In the genomic region with DNA sequence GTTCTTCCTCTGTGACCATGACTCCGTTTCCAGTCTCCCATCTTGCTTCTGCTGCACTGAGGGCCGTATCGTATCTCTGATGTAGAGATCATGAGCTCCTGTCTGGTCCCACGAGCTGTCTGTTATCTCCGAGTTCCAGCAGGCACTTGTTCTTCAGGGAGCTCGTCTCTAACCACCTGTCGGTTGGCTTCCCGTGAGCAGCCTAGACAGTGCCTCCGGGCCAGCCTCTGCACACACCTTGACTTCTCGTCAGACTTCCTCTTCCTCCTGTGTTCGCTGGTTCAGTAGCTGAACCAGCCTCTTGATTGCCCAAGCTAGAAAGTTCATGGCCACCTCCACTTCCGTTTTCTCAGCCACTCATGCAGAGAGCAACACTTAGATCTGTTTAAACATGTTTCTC, we compare ENCODE assay signal across 9 mouse cellular contexts. TPM values are rescaled to one million over a fixed set of nuclear protein-coding genes. Genes with fewer than 3 reads are reported as not detected.
A peak's percentile ranks its signal among the peaks of the same experiment; 100 is the strongest.
DNase-seq lines count a peak whose midpoint lies in the region; ATAC-seq and TF ChIP-seq lines count a peak whose summit lies in the region.
"Had no signal": no experiment of that assay in that cellular context is flagged by ENCODE, and none has a peak within 500 bp of the region (broad histone marks: within the 10 kb centered on the region; RNA-seq: fewer than 3 reads in every experiment).

No protein-coding gene starts in this region.

- H3K4me2 ChIP-seq in stomach, embryonic 14.5 days (replicated peaks; ENCODE audit: low read depth, low read length): no peak overlapping the region
- no peak overlapping the region for H3K4me2 ChIP-seq in stomach, postnatal 0 days (replicated peaks; ENCODE audit: low read depth)
- no peak overlapping the region for H3K4me2 ChIP-seq in intestine, embryonic 16.5 days (ENCODE audit: low read depth, low read length)

- H3K36me3 ChIP-seq in stomach, embryonic 14.5 days (ENCODE audit: control insufficient read depth, insufficient read depth, low read length): peaks cover 53% of the 10 kb centered on the region
- peaks cover 17% of the 10 kb centered on the region; the same call in 1 of the 2 replicates for H3K36me3 ChIP-seq in stomach, postnatal 0 days (ENCODE audit: control insufficient read depth, insufficient read depth, low read length)
- H3K36me3 ChIP-seq in intestine, embryonic 16.5 days (ENCODE audit: control insufficient read depth, insufficient read depth, low read length): peaks cover 4% of the 10 kb centered on the region

- H3K4me1 ChIP-seq in stomach, embryonic 14.5 days (ENCODE audit: control insufficient read depth, insufficient read depth, low read length): no peaks in the 10 kb centered on the region
- H3K4me1 ChIP-seq in stomach, postnatal 0 days (replicated peaks; ENCODE audit: control insufficient read depth, insufficient read depth): no peaks in the 10 kb centered on the region
- no peaks in the 10 kb centered on the region for H3K4me1 ChIP-seq in intestine, embryonic 16.5 days (ENCODE audit: control insufficient read depth, insufficient read depth, low read length)
- H3K4me1 ChIP-seq: midbrain, embryonic 10.5 days had no signal

- TF ChIP-seq EP300 in stomach, postnatal 0 days (optimal IDR thresholded peaks at IDR 0.05): no peak

- peak; percentile 61; the same call in 1 of the 2 replicates for ATAC-seq in stomach, embryonic 14.5 days (ENCODE audit: insufficient number of reproducible peaks, insufficient read depth, low FRiP score, low read depth)
- no peak for ATAC-seq in stomach, postnatal 0 days (ENCODE audit: low FRiP score, low TSS enrichment)
- ATAC-seq in intestine, embryonic 16.5 days: peak; percentile 67
- ATAC-seq in monocyte, adult 5-6 weeks (replicated peaks; ENCODE audit: insufficient number of reproducible peaks, low FRiP score, low TSS enrichment, poor library complexity, severe bottlenecking): peak; percentile 93

- H3K9me3 ChIP-seq in stomach, embryonic 14.5 days (ENCODE audit: control insufficient read depth, low read depth, low read length): no peaks in the 10 kb centered on the region
- no peaks in the 10 kb centered on the region for H3K9me3 ChIP-seq in stomach, postnatal 0 days (ENCODE audit: control insufficient read depth, low read length)
- no peaks in the 10 kb centered on the region for H3K9me3 ChIP-seq in intestine, embryonic 16.5 days (ENCODE audit: control insufficient read depth, low read length)
- H3K9me3 ChIP-seq: midbrain, embryonic 10.5 days had no signal

- no peak for DNase-seq in stomach, postnatal 0 days (ENCODE audit: low spot score)
- no peak for DNase-seq in right cerebral cortex, postnatal 10 days (ENCODE audit: low spot score in 2 of 2)
- no peak for DNase-seq in ovary, postnatal 10 days (ENCODE audit: low spot score)
- no peak for DNase-seq in testis, postnatal 14 days (ENCODE audit: low spot score)
- DNase-seq in kidney, postnatal 36 days: no peak

- WGBS in stomach, embryonic 14.5 days: 86% methylated on average over 12 of the region's 12 CpGs
- WGBS in stomach, postnatal 0 days: 81% methylated on average over 12 of the region's 12 CpGs
- WGBS in intestine, embryonic 16.5 days: 84% methylated on average over 12 of the region's 12 CpGs

- H3K4me3 ChIP-seq in stomach, embryonic 14.5 days (ENCODE audit: low read depth, low read length): no peak overlapping the region
- H3K4me3 ChIP-seq in stomach, postnatal 0 days (ENCODE audit: low read depth, low read length): no peak overlapping the region
- no peak overlapping the region for H3K4me3 ChIP-seq in intestine, embryonic 16.5 days (ENCODE audit: low read length)
- H3K4me3 ChIP-seq: midbrain, embryonic 10.5 days had no signal

- no peaks in the 10 kb centered on the region for H3K27me3 ChIP-seq in stomach, embryonic 14.5 days (ENCODE audit: control insufficient read depth, insufficient read depth, low read length)
- no peaks in the 10 kb centered on the region for H3K27me3 ChIP-seq in stomach, postnatal 0 days (ENCODE audit: control insufficient read depth, insufficient read depth, low read length)
- no peaks in the 10 kb centered on the region for H3K27me3 ChIP-seq in intestine, embryonic 16.5 days (replicated peaks; ENCODE audit: control insufficient read depth, insufficient read depth, low read length)

- H3K9ac ChIP-seq in stomach, embryonic 14.5 days (replicated peaks; ENCODE audit: low read depth, low read length): no peak overlapping the region
- no peak overlapping the region for H3K9ac ChIP-seq in stomach, postnatal 0 days (ENCODE audit: low read length)
- H3K9ac ChIP-seq in intestine, embryonic 16.5 days (ENCODE audit: low read depth, low read length): no peak overlapping the region

- H3K27ac ChIP-seq in stomach, embryonic 14.5 days (ENCODE audit: low read length): no peak overlapping the region
- H3K27ac ChIP-seq in stomach, postnatal 0 days (replicated peaks): no peak overlapping the region
- H3K27ac ChIP-seq in intestine, embryonic 16.5 days (ENCODE audit: low read length): no peak overlapping the region
- H3K27ac ChIP-seq: midbrain, embryonic 10.5 days had no signal

- TF ChIP-seq CTCF in stomach, postnatal 0 days (IDR thresholded peaks at IDR 0.05; ENCODE audit: low read depth): no peak

RNA-seq across cellular contexts. Expression of a gene that starts 10.4 kb away (rescaled TPM):
- polyA plus RNA-seq in stomach, embryonic 14.5 days (2014; fragmentation: Nextera tagmentation; extraction: Ambion mirVana): 78.7 and 84.7 TPM in 2 replicates
- polyA plus RNA-seq in stomach, postnatal 0 days (2015; fragmentation: Nextera tagmentation; extraction: Ambion mirVana): 29.5 and 30.5 TPM in 2 replicates
- 36.6 and 37.1 TPM in 2 replicates for polyA plus RNA-seq in intestine, embryonic 16.5 days (2015; fragmentation: Nextera tagmentation; extraction: Ambion mirVana)
- 56.7 to 93.5 TPM (median 62.8 TPM) in 3 replicates for total RNA-seq in monocyte, adult 5-6 weeks (2017)

RNA-seq across cellular contexts. Expression of a gene that starts 58.9 kb away (rescaled TPM):
- polyA plus RNA-seq in stomach, embryonic 14.5 days (2014; fragmentation: Nextera tagmentation; extraction: Ambion mirVana): 61.9 and 62.0 TPM in 2 replicates
- polyA plus RNA-seq in stomach, postnatal 0 days (2015; fragmentation: Nextera tagmentation; extraction: Ambion mirVana): 34.5 and 36.9 TPM in 2 replicates
- polyA plus RNA-seq in intestine, embryonic 16.5 days (2015; fragmentation: Nextera tagmentation; extraction: Ambion mirVana): 42.5 and 51.1 TPM in 2 replicates
- total RNA-seq in monocyte, adult 5-6 weeks (2017): 50.1 to 70.9 TPM (median 70.8 TPM) in 3 replicates
